ENCODE assay signal across 9 mouse cellular contexts in genomic region chr4:133512972-133513371, GRCm38 (mm10). TPM values are rescaled to one million over a fixed set of nuclear protein-coding genes. Genes with fewer than 3 reads are reported as not detected.
DNase-seq lines count a peak whose midpoint lies in the region; ATAC-seq and TF ChIP-seq lines count a peak whose summit lies in the region.
"Had no signal": no experiment of that assay in that cellular context is flagged by ENCODE, and none has a peak within 500 bp of the region (broad histone marks: within the 10 kb centered on the region; RNA-seq: fewer than 3 reads in every experiment).

No protein-coding gene starts in this region.

- peak; percentile 91 to 93 for TF ChIP-seq CTCF in CH12.LX (conservative IDR thresholded peaks at IDR 0.05 in 1 of 2, IDR thresholded peaks at IDR 0.05 in 1 of 2; ENCODE audit: low read depth in 2 of 2, low read length in 2 of 2)

- H3K4me2 ChIP-seq in CH12.LX (ENCODE audit: insufficient read depth, low read depth, poor library complexity, severe bottlenecking): 0 out of 2 replicates have a peak overlapping the region, but pooled peaks have one; percentile 27
- H3K4me2 ChIP-seq in kidney, embryonic 16.5 days (replicated peaks; ENCODE audit: low read depth, low read length): no peak overlapping the region
- no peak overlapping the region for H3K4me2 ChIP-seq in liver, embryonic 13.5 days

- H3K9ac ChIP-seq in CH12.LX (ENCODE audit: insufficient read depth, low read depth): no peak overlapping the region
- no peak overlapping the region for H3K9ac ChIP-seq in kidney, embryonic 16.5 days (replicated peaks; ENCODE audit: low read length)
- no peak overlapping the region for H3K9ac ChIP-seq in liver, embryonic 13.5 days

- no peaks in the 10 kb centered on the region for H3K79me2 ChIP-seq in CH12.LX (replicated peaks; ENCODE audit: control insufficient read depth, extremely low read depth, insufficient read depth, poor library complexity, severe bottlenecking)

- no peaks in the 10 kb centered on the region for H3K36me3 ChIP-seq in CH12.LX (replicated peaks in 1 of 2; ENCODE audit: control insufficient read depth in 1 of 2, insufficient read depth in 1 of 2, low read length in 1 of 2)
- H3K36me3 ChIP-seq in kidney, embryonic 16.5 days (ENCODE audit: insufficient read depth, low read length): no peaks in the 10 kb centered on the region
- no peaks in the 10 kb centered on the region for H3K36me3 ChIP-seq in liver, embryonic 13.5 days

- no peaks in the 10 kb centered on the region for H3K9me3 ChIP-seq in CH12.LX (replicated peaks; ENCODE audit: low read length)
- H3K9me3 ChIP-seq in kidney, embryonic 16.5 days (ENCODE audit: low read length): no peaks in the 10 kb centered on the region
- H3K9me3 ChIP-seq in liver, embryonic 13.5 days (replicated peaks): no peaks in the 10 kb centered on the region

- dilution Hi-C loops in CH12.LX (cut with MboI; ENCODE audit: extremely low pct_ligation_motif_present, extremely low pct_unique_long_range_greater_than_20kb, low sequenced_read_pairs): no loop called here

- peak; percentile 84 for TF ChIP-seq RAD21 in CH12.LX (IDR thresholded peaks at IDR 0.05; ENCODE audit: low read depth, low read length)

- no peak overlapping the region for H3K27ac ChIP-seq in CH12.LX (ENCODE audit: insufficient read depth, low read depth)
- no peak overlapping the region for H3K27ac ChIP-seq in kidney, embryonic 16.5 days (ENCODE audit: low read length)
- no peak overlapping the region for H3K27ac ChIP-seq in liver, embryonic 13.5 days

- no peak for TF ChIP-seq POLR2A in CH12.LX (IDR thresholded peaks at IDR 0.05; ENCODE audit: low read depth, low read length)

- H3K27me3 ChIP-seq in CH12.LX (replicated peaks): peaks cover 23% of the 10 kb centered on the region
- peaks cover 4% of the 10 kb centered on the region; the same call in 1 of the 2 replicates for H3K27me3 ChIP-seq in kidney, embryonic 16.5 days (ENCODE audit: insufficient read depth, low read length)
- peaks cover 35% of the 10 kb centered on the region for H3K27me3 ChIP-seq in liver, embryonic 13.5 days

- H3K4me1 ChIP-seq in CH12.LX (ENCODE audit: control insufficient read depth in 1 of 2, insufficient read depth in 2 of 2): peaks cover 0 to 5% of the 10 kb centered on the region in 2 experiments; a peak in 1 of 4 replicates
- no peaks in the 10 kb centered on the region for H3K4me1 ChIP-seq in kidney, embryonic 16.5 days (ENCODE audit: insufficient read depth, low read length)
- H3K4me1 ChIP-seq in liver, embryonic 13.5 days (replicated peaks): no peaks in the 10 kb centered on the region

- in situ Hi-C loops in CH12.LX (cut with MboI; ENCODE audit: low pct_ligation_motif_present, low pct_unique_long_range_greater_than_20kb, low sequenced_read_pairs): loop anchor here (5.0 kb wide), 1 partner anchor 36 kb away; no protein-coding TSS in a partner anchor

- WGBS in kidney, embryonic 16.5 days: 11% methylated on average over 8 of the region's 8 CpGs
- WGBS in liver, embryonic 13.5 days (ENCODE audit: insufficient replicate concordance): 12% methylated on average over 8 of the region's 8 CpGs

- DNase-seq in CH12.LX (ENCODE audit: extremely low read depth): peak; percentile 73
- peak; percentile 84 for DNase-seq in adrenal gland, adult 2 months
- peak; percentile 89 for DNase-seq in embryo, embryonic 10.5 days (ENCODE audit: low spot score)
- peak; percentile 59 for DNase-seq in gastrocnemius, postnatal 25 days
- DNase-seq in liver, embryonic 13.5 days: peak; percentile 43
- peak; percentile 62 for DNase-seq in ovary, postnatal 14 days (ENCODE audit: low spot score)
- peak; percentile 61 to 78 for DNase-seq in thymus, postnatal 10 days (ENCODE audit: low spot score in 2 of 2)

- no peak overlapping the region for H3K4me3 ChIP-seq in CH12.LX (replicated peaks in 1 of 3; ENCODE audit: low read depth in 2 of 3, low read length in 2 of 3, poor library complexity in 1 of 3)
- H3K4me3 ChIP-seq in kidney, embryonic 16.5 days (ENCODE audit: low read length): no peak overlapping the region
- no peak overlapping the region for H3K4me3 ChIP-seq in liver, embryonic 13.5 days (replicated peaks)

- peak; percentile 49; the same call in 1 of the 2 replicates for ATAC-seq in kidney, embryonic 16.5 days (ENCODE audit: low FRiP score, low TSS enrichment)
- peak; percentile 31; the same call in 1 of the 2 replicates for ATAC-seq in liver, embryonic 13.5 days (ENCODE audit: low read depth)

- TF ChIP-seq EP300 in CH12.LX (IDR thresholded peaks at IDR 0.05; ENCODE audit: low read length): no peak

TF ChIP-seq in CH12.LX, 34 proteins besides CTCF, POLR2A, EP300 and RAD21:
- TF ChIP-seq ZMIZ1 (IDR thresholded peaks at IDR 0.05; ENCODE audit: low read depth, low read length) (no peak), ZC3H11A (IDR thresholded peaks at IDR 0.05; ENCODE audit: low read depth, low read length) (no peak), SMC3 (IDR thresholded peaks at IDR 0.05; ENCODE audit: low read depth, low read length) (peak; percentile 76), USF2 (conservative IDR thresholded peaks at IDR 0.05; ENCODE audit: low read depth, low read length) (no peak), MAZ (IDR thresholded peaks at IDR 0.05; ENCODE audit: low read depth, low read length) (no peak), NELFE (IDR thresholded peaks at IDR 0.05; ENCODE audit: low read depth, low read length) (0 out of 2 replicates have a peak, but pooled peaks have one; percentile 18), TCF12 (IDR thresholded peaks at IDR 0.05; ENCODE audit: low read depth, low read length) (no peak), USF1 (IDR thresholded peaks at IDR 0.05; ENCODE audit: low read depth, low read length) (no peak), UBTF (IDR thresholded peaks at IDR 0.05; ENCODE audit: low read depth, low read length) (no peak), MYC (IDR thresholded peaks at IDR 0.05; ENCODE audit: low read depth, low read length) (no peak), ZKSCAN1 (IDR thresholded peaks at IDR 0.05; ENCODE audit: borderline replicate concordance, low read depth, low read length) (no peak), NRF1 (IDR thresholded peaks at IDR 0.05; ENCODE audit: low read depth, low read length) (0 out of 2 replicates have a peak, but pooled peaks have one; percentile 36), MAX (IDR thresholded peaks at IDR 0.05; ENCODE audit: low read length) (no peak), SIN3A (IDR thresholded peaks at IDR 0.05; ENCODE audit: low read length) (no peak), JUND (conservative IDR thresholded peaks at IDR 0.05; ENCODE audit: low read depth, low read length) (no peak)

RNA-seq across cellular contexts. Expression of gene Kdf1, which starts 5.8 kb away (rescaled TPM):
- total RNA-seq in CH12.LX (2012; rRNA removed) (not detected in 2 replicates), CH12.LX (2014; rRNA removed) (not detected in 2 replicates)
- not detected in 2 replicates for polyA plus RNA-seq in CH12.LX (2012; ENCODE audit: insufficient read length, low read depth)
- 1 to 10 TPM; 1.8 to 2.1 TPM for total RNA-seq in adrenal gland, adult 2 months (2021)
- 4.4 and 5.3 TPM in 2 replicates for polyA plus RNA-seq in adrenal gland, adult 2 months (2012; rRNA removed)
- not detected for total RNA-seq in gastrocnemius, postnatal 25 days (2021)
- polyA plus RNA-seq in kidney, embryonic 16.5 days (2015; fragmentation: Nextera tagmentation; extraction: Ambion mirVana): 26.9 and 29.6 TPM in 2 replicates
- 0.45 and 0.70 TPM in 2 replicates for polyA plus RNA-seq in liver, embryonic 13.5 days (2015; fragmentation: Nextera tagmentation; extraction: Ambion mirVana)

RNA-seq across cellular contexts. Expression of gene Trnp1, which starts 14.6 kb away (rescaled TPM):
- total RNA-seq in CH12.LX (2012; rRNA removed) (not detected in 2 replicates), CH12.LX (2014; rRNA removed) (not detected in 2 replicates)
- polyA plus RNA-seq in CH12.LX (2012; ENCODE audit: insufficient read length, low read depth): not detected in 2 replicates
- 1 to 10 TPM; 4.4 to 7.5 TPM for total RNA-seq in adrenal gland, adult 2 months (2021)
- polyA plus RNA-seq in adrenal gland, adult 2 months (2012; rRNA removed): 7.4 and 11.4 TPM in 2 replicates
- under 1 TPM; 0.77 to 0.96 TPM for total RNA-seq in gastrocnemius, postnatal 25 days (2021)
- 0.41 and 0.75 TPM in 2 replicates for polyA plus RNA-seq in kidney, embryonic 16.5 days (2015; fragmentation: Nextera tagmentation; extraction: Ambion mirVana)
- 0.06 TPM in 1 of 2 replicates, not detected in the other for polyA plus RNA-seq in liver, embryonic 13.5 days (2015; fragmentation: Nextera tagmentation; extraction: Ambion mirVana)

RNA-seq across cellular contexts. Expression of gene Nudc, which starts 32.8 kb away (rescaled TPM):
- 408 and 453 TPM in 2 replicates for total RNA-seq in CH12.LX (2012; rRNA removed)
- 199 and 206 TPM in 2 replicates for total RNA-seq in CH12.LX (2014; rRNA removed)
- polyA plus RNA-seq in CH12.LX (2012; ENCODE audit: insufficient read length, low read depth): 718 and 764 TPM in 2 replicates
- 100 to 1,000 TPM; 157 to 176 TPM for total RNA-seq in adrenal gland, adult 2 months (2021)
- polyA plus RNA-seq in adrenal gland, adult 2 months (2012; rRNA removed): 49.9 and 57.3 TPM in 2 replicates
- total RNA-seq in gastrocnemius, postnatal 25 days (2021): 10 to 100 TPM; 40.3 to 44.7 TPM
- 293 and 321 TPM in 2 replicates for polyA plus RNA-seq in kidney, embryonic 16.5 days (2015; fragmentation: Nextera tagmentation; extraction: Ambion mirVana)
- polyA plus RNA-seq in liver, embryonic 13.5 days (2015; fragmentation: Nextera tagmentation; extraction: Ambion mirVana): 214 and 231 TPM in 2 replicates

RNA-seq across cellular contexts. Expression of gene Tent5b, which starts 33.0 kb away (rescaled TPM):
- total RNA-seq in CH12.LX (2012; rRNA removed): 0.13 TPM in 1 of 2 replicates, not detected in the other
- total RNA-seq in CH12.LX (2014; rRNA removed): not detected in 2 replicates
- not detected in 2 replicates for polyA plus RNA-seq in CH12.LX (2012; ENCODE audit: insufficient read length, low read depth)
- 10 to 100 TPM in 1 of 2 experiments, 1 to 10 TPM in 1; 1.7 to 14.7 TPM for total RNA-seq in adrenal gland, adult 2 months (2021)
- polyA plus RNA-seq in adrenal gland, adult 2 months (2012; rRNA removed): 3.0 and 7.2 TPM in 2 replicates
- 1 to 10 TPM in 1 of 2 experiments, under 1 TPM in 1; 0.38 to 1.2 TPM for total RNA-seq in gastrocnemius, postnatal 25 days (2021)
- polyA plus RNA-seq in kidney, embryonic 16.5 days (2015; fragmentation: Nextera tagmentation; extraction: Ambion mirVana): 1.6 TPM in 2 replicates
- 0.05 TPM in 1 of 2 replicates, not detected in the other for polyA plus RNA-seq in liver, embryonic 13.5 days (2015; fragmentation: Nextera tagmentation; extraction: Ambion mirVana)

RNA-seq across cellular contexts. Expression of gene Nr0b2, which starts 40.2 kb away (rescaled TPM):
- total RNA-seq in CH12.LX (2012; rRNA removed) (not detected in 2 replicates), CH12.LX (2014; rRNA removed) (not detected in 2 replicates)
- polyA plus RNA-seq in CH12.LX (2012; ENCODE audit: insufficient read length, low read depth): not detected in 2 replicates
- 10 to 100 TPM; 39.9 to 65.5 TPM for total RNA-seq in adrenal gland, adult 2 months (2021)
- polyA plus RNA-seq in adrenal gland, adult 2 months (2012; rRNA removed): 251 and 295 TPM in 2 replicates
- total RNA-seq in gastrocnemius, postnatal 25 days (2021): not detected
- 0.57 and 0.97 TPM in 2 replicates for polyA plus RNA-seq in kidney, embryonic 16.5 days (2015; fragmentation: Nextera tagmentation; extraction: Ambion mirVana)
- 0.31 and 0.51 TPM in 2 replicates for polyA plus RNA-seq in liver, embryonic 13.5 days (2015; fragmentation: Nextera tagmentation; extraction: Ambion mirVana)
- total RNA-seq: left cerebral cortex, adult 8-10 months had no signal
